Mouse (Mus musculus) spleen, adult 2 months (tissue): Measurements from ENCODE around the gene Wnk2.

Experiments
- CTCF ChIP-seq: fragments of 200-500 bp; IDR thresholded peaks from 2 replicates; pipeline ENCODE4 v1.5.1; 2011; ENCODE audit warnings: mild to moderate bottlenecking, inconsistent platforms; ENCODE audit not compliant: insufficient read depth, insufficient read length, insufficient replicate concordance; ENCODE audit errors: extremely low read depth
- POLR2A ChIP-seq: fragments of 200-500 bp; IDR thresholded peaks from 2 replicates; pipeline ENCODE4 v1.6.1; 2011; ENCODE audit warnings: low read depth, low read length, inconsistent platforms

- TF ChIP-seq CTCF: 0 out of 2 replicates have a peak, but pooled peaks have one; percentile 9
- TF ChIP-seq POLR2A: no peak
These were observed 8.8 kb upstream of the Wnk2 start for GRCm38 (mm10) chr13:49156645-49157044.
